Mouse (Mus musculus): ENCODE measurements around the gene Olfr968. TPM values are rescaled to one million over a fixed set of nuclear protein-coding genes. Genes with fewer than 3 reads are reported as not detected.

Gene Olfr968
- not detected in 2 replicates for polyA plus RNA-seq (2012; rRNA removed)

DNA sequence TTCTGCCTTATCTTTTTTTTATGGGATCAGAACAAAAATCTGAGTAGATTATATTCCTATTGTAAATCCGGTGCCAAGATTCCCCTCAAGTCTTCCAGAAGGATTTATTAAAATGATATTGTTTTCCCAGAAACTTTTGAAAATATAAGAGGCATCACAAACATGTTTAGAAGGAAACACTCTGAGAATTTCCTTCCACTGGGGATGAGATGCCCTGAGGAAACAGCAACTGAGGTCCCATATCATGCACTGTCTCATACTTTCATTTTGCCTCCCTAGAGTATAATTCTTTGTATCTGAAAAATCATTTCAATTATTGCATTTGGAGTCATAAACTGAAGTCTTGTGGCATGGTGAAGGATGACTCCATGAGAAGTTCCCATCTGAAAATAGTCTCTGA is at the start of gene Olfr968:
Gene Olfr968 (minus strand): TSS at position 101 of the 400 bp plus-strand sequence.

DNA sequence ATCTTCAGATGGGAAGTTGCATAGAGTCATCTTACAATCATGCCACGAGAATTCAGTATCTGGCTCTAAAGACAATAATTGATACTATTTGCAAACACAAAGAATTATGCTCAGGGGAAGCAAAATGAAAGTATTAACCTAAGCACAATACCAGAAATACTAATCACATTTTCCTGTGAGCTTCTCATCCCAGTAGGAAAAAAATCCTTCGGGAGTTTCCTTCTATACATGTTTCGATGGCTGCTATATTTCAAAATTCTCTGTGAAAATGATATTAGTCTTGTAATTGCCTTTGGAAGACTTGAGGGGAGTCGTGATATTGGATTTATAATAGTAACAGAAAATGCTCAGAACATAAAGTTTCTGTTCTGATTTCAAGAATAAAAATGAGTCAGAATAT is 25.5 kb upstream of the Olfr968 start, which contains the start of gene Olfr970:
Gene Olfr970 (plus strand): TSS at position 301 of the 400 bp plus-strand sequence.

DNA sequence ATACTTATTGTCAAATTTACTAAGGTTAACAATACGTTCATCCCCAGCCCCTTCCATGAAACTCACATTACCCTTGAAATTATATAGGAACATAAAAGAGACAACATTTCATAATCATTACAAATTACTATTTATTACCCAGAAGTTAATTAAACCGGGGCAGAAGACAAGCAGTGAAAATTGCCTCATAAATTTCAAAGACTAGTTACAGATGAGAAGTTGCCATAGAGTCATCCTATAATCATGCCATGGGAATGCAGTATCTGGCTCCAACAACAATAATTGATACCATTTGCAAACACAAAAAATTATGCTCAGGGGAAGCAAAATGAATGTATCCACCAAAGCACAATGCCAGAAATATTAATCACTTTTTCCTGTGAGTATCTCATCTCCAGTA is 7.5 kb upstream of the Olfr968 start, which contains the start of gene Olfr969:
Gene Olfr969 (plus strand): TSS at position 388 of the 400 bp plus-strand sequence.

DNA sequence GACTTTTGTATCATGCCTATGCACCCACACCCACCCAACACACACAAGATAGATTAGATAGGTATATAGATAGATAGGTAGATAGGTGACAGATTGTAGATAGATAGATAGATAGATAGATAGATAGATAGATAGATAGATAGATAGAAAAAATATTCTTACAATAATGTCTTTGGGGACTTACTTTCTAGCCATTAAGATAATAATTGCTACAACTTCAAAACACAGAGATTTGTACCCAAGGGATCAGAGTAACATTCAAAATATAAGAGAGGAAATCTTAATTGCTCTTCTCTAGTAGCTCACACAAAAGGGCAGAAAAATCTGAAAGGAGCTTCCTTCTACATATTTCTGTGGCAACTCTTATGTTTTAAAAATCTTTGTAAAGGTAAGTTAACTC is 37.1 kb downstream of the Olfr968 start, which contains the start of gene Olfr967:
Gene Olfr967 (plus strand): TSS at position 301 of the 400 bp plus-strand sequence.

DNA sequence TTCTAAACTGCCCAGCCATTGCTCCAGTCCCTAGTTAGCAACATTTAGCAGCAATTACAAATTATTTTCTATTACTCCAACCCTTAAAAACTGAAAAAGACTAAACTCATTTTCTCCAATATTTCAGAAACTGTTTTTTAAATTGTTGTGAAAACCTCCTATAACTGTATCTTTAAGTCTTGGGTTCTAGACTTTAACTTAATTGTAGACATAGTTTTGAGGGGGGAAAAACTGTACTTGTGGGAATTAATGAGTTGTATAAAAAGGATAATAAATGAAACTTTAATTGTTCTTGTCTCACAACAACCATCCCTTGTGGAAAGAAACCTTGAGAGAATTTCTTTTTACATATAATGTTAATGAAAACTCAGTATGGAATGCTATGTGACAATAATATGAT is 52.4 kb downstream of the Olfr968 start, which contains the start of gene Olfr150:
Gene Olfr150 (plus strand): TSS at position 301 of the 400 bp plus-strand sequence.

Other genes starting within 250 kb of the Olfr968 start
- gene Olfr958, start 229.2 kb downstream of the Olfr968 start, polyA plus RNA-seq (2012; rRNA removed) = not detected in 2 replicates
- gene Olfr959, start 207.7 kb downstream of the Olfr968 start, polyA plus RNA-seq (2012; rRNA removed) = not detected in 2 replicates
- gene AW551984, start 178.8 kb downstream of the Olfr968 start, polyA plus RNA-seq (2012; rRNA removed) = 0.91 and 1.0 TPM in 2 replicates
- gene Olfr148, start 172.6 kb downstream of the Olfr968 start, polyA plus RNA-seq (2012; rRNA removed) = not detected in 2 replicates
- gene Olfr960, start 161.9 kb downstream of the Olfr968 start, polyA plus RNA-seq (2012; rRNA removed) = not detected in 2 replicates
- not detected in 2 replicates for gene Olfr961, start 138.2 kb downstream of the Olfr968 start, polyA plus RNA-seq (2012; rRNA removed)
- gene Olfr963, start 116.0 kb downstream of the Olfr968 start, polyA plus RNA-seq (2012; rRNA removed) = not detected in 2 replicates
- not detected in 2 replicates for gene Olfr149, start 76.1 kb downstream of the Olfr968 start, polyA plus RNA-seq (2012; rRNA removed)
- not detected in 2 replicates for gene Olfr965, start 71.9 kb downstream of the Olfr968 start, polyA plus RNA-seq (2012; rRNA removed)
- not detected in 2 replicates for gene Olfr150, start 52.3 kb downstream of the Olfr968 start, polyA plus RNA-seq (2012; rRNA removed)
- not detected in 2 replicates for gene Olfr967, start 37.0 kb downstream of the Olfr968 start, polyA plus RNA-seq (2012; rRNA removed)
- not detected in 2 replicates for gene Olfr969, start 7.7 kb upstream of the Olfr968 start, polyA plus RNA-seq (2012; rRNA removed)
- gene Olfr970, start 25.6 kb upstream of the Olfr968 start, polyA plus RNA-seq (2012; rRNA removed) = not detected in 2 replicates
- gene Olfr971, start 53.6 kb upstream of the Olfr968 start, polyA plus RNA-seq (2012; rRNA removed) = not detected in 2 replicates
- not detected in 2 replicates for gene Olfr972, start 83.2 kb upstream of the Olfr968 start, polyA plus RNA-seq (2012; rRNA removed)
- gene Olfr229, start 124.1 kb upstream of the Olfr968 start, polyA plus RNA-seq (2012; rRNA removed) = not detected in 2 replicates
- gene Olfr974, start 154.2 kb upstream of the Olfr968 start, polyA plus RNA-seq (2012; rRNA removed) = not detected in 2 replicates
- gene Olfr975, start 168.8 kb upstream of the Olfr968 start, polyA plus RNA-seq (2012; rRNA removed) = not detected in 2 replicates
- gene Olfr976, start 177.9 kb upstream of the Olfr968 start, polyA plus RNA-seq (2012; rRNA removed) = not detected in 2 replicates
- gene Olfr978, start 208.9 kb upstream of the Olfr968 start, polyA plus RNA-seq (2012; rRNA removed) = not detected in 2 replicates
- not detected in 2 replicates for gene Olfr979, start 220.2 kb upstream of the Olfr968 start, polyA plus RNA-seq (2012; rRNA removed)
- not detected in 2 replicates for gene Olfr980, start 226.3 kb upstream of the Olfr968 start, polyA plus RNA-seq (2012; rRNA removed)
- not detected in 2 replicates for gene Olfr981, start 238.2 kb upstream of the Olfr968 start, polyA plus RNA-seq (2012; rRNA removed)